Mouse (Mus musculus): ENCODE results near the gene Pip5k1b. TPM values are rescaled to one million over a fixed set of nuclear protein-coding genes. Genes with fewer than 3 reads are reported as not detected.

Pip5k1b gene
- polyA plus RNA-seq, 1 experiment: 36.3 TPM

- TF ChIP-seq POLR2A (IDR thresholded peaks at IDR 0.05; ENCODE audit: borderline replicate concordance, insufficient read depth, low read length) (no peak), CTCF (IDR thresholded peaks at IDR 0.05; ENCODE audit: borderline replicate concordance, insufficient read depth, low read depth, low read length) (no peak)
- Histone ChIP-seq H3K4me3 (replicated peaks; ENCODE audit: insufficient read depth, low read depth, low read length) (no peak overlapping the region), H3K4me1 (ENCODE audit: control insufficient read depth, insufficient read depth, low read length) (no peaks in the 10 kb centered on the region), H3K27ac (ENCODE audit: insufficient read depth, low read length) (no peak overlapping the region), H3K27me3 (ENCODE audit: control insufficient read depth, insufficient read depth, low read length) (no peaks in the 10 kb centered on the region)
- DNase-seq: no peak
- 82% methylated on average over 2 of the region's 2 CpGs for WGBS
These were observed 224.4 kb downstream of the Pip5k1b start for GRCm38 (mm10) chr19:24331274-24331673.

DNA sequence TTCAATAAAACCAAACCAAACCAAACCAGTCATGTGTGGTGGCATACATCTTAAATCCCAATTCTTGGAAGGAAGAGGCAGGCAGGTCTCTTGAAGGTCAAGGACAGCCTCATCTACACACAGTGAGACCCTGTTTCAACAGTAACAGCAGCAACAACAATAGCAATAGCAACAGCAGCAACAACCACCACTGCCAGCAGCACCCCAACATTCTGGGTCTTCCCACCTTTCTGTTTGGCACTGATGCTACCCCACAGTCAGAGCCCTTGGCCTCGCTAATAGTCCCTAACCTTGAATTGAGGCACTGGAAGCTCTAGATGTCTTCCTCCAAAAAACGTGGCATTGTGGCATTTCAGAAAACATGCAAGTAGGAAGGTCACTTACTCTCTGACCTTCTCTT, 225.3 kb downstream of the Pip5k1b start:
- WGBS: 75% methylated on average over 2 of the region's 2 CpGs
- Histone ChIP-seq H3K27ac (ENCODE audit: insufficient read depth, low read length) (no peak overlapping the region), H3K27me3 (ENCODE audit: control insufficient read depth, insufficient read depth, low read length) (no peaks in the 10 kb centered on the region), H3K4me1 (ENCODE audit: control insufficient read depth, insufficient read depth, low read length) (no peaks in the 10 kb centered on the region), H3K4me3 (replicated peaks; ENCODE audit: insufficient read depth, low read depth, low read length) (no peak overlapping the region)
- no peak for TF ChIP-seq CTCF (IDR thresholded peaks at IDR 0.05; ENCODE audit: borderline replicate concordance, insufficient read depth, low read depth, low read length)
- TF ChIP-seq POLR2A (IDR thresholded peaks at IDR 0.05; ENCODE audit: borderline replicate concordance, insufficient read depth, low read length): no peak
- no peak for DNase-seq

DNA sequence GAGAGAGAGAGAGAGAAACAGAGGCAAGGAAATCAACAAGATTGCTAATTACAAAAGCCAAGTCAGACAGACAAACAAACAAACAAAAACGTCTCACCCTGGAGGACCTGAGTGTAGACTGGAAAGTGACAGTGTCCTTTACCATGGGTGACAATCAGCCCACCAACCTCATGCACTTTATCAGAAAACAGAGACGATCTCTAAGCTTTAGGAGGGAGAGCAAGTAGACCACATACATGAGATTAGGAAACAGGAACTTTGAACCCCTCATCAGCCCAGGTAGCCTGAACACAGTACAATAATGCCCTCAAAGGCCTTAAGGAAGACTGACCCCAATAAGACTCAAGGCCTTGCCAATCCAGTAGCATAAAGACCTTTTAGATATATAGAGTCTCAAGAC, 227.8 kb downstream of the Pip5k1b start:
- TF ChIP-seq POLR2A (IDR thresholded peaks at IDR 0.05; ENCODE audit: borderline replicate concordance, insufficient read depth, low read length) (no peak), CTCF (IDR thresholded peaks at IDR 0.05; ENCODE audit: borderline replicate concordance, insufficient read depth, low read depth, low read length) (no peak)
- H3K27me3 ChIP-seq (ENCODE audit: control insufficient read depth, insufficient read depth, low read length): no peaks in the 10 kb centered on the region
- DNase-seq: no peak
- H3K4me1 ChIP-seq (ENCODE audit: control insufficient read depth, insufficient read depth, low read length): no peaks in the 10 kb centered on the region
- H3K27ac ChIP-seq (ENCODE audit: insufficient read depth, low read length): no peak overlapping the region
- 80% methylated on average over 2 of the region's 2 CpGs for whole genome bisulfite sequencing
- H3K4me3 ChIP-seq (replicated peaks; ENCODE audit: insufficient read depth, low read depth, low read length): no peak overlapping the region

- TF ChIP-seq POLR2A (IDR thresholded peaks at IDR 0.05; ENCODE audit: borderline replicate concordance, insufficient read depth, low read length) (no peak), CTCF (IDR thresholded peaks at IDR 0.05; ENCODE audit: borderline replicate concordance, insufficient read depth, low read depth, low read length) (no peak)
- no peak for DNase-seq
- WGBS: 82% methylated on average over 1 of the region's 1 CpGs
- H3K4me1 ChIP-seq (ENCODE audit: control insufficient read depth, insufficient read depth, low read length): no peaks in the 10 kb centered on the region; the same call in 1 of the 2 replicates
- H3K27me3 ChIP-seq (ENCODE audit: control insufficient read depth, insufficient read depth, low read length): no peaks in the 10 kb centered on the region
- no peak overlapping the region for H3K4me3 ChIP-seq (replicated peaks; ENCODE audit: insufficient read depth, low read depth, low read length)
- H3K27ac ChIP-seq (ENCODE audit: insufficient read depth, low read length): no peak overlapping the region
These were observed 228.7 kb downstream of the Pip5k1b start for GRCm38 (mm10) chr19:24326969-24327368.

DNA sequence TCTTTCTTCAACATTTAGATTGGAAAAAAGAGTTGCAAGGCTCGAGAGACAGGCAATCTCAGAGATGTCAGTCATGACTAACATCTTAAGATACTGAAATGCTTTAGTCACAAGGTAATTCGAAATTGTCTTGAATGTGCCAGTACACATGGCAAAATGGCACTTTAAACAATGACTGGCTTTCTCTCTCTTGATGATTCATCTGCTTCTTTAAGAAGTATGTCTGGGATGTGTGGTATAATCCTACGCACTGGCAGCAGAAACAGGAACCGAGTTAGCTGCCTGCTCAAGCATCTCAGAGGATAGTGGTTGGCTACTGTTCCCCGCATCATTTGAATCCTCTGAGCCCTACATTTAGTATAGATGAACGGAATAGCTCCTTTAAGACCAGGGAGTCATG, 230.0 kb downstream of the Pip5k1b start:
- no peak overlapping the region for H3K4me3 ChIP-seq (replicated peaks; ENCODE audit: insufficient read depth, low read depth, low read length)
- DNase-seq: no peak
- no peaks in the 10 kb centered on the region; the same call in 1 of the 2 replicates for H3K4me1 ChIP-seq (ENCODE audit: control insufficient read depth, insufficient read depth, low read length)
- H3K27ac ChIP-seq (ENCODE audit: insufficient read depth, low read length): no peak overlapping the region
- H3K27me3 ChIP-seq (ENCODE audit: control insufficient read depth, insufficient read depth, low read length): no peaks in the 10 kb centered on the region
- WGBS: 81% methylated on average over 6 of the region's 6 CpGs
- no peak for TF ChIP-seq CTCF (IDR thresholded peaks at IDR 0.05; ENCODE audit: borderline replicate concordance, insufficient read depth, low read depth, low read length)
- TF ChIP-seq POLR2A (IDR thresholded peaks at IDR 0.05; ENCODE audit: borderline replicate concordance, insufficient read depth, low read length): no peak

DNA sequence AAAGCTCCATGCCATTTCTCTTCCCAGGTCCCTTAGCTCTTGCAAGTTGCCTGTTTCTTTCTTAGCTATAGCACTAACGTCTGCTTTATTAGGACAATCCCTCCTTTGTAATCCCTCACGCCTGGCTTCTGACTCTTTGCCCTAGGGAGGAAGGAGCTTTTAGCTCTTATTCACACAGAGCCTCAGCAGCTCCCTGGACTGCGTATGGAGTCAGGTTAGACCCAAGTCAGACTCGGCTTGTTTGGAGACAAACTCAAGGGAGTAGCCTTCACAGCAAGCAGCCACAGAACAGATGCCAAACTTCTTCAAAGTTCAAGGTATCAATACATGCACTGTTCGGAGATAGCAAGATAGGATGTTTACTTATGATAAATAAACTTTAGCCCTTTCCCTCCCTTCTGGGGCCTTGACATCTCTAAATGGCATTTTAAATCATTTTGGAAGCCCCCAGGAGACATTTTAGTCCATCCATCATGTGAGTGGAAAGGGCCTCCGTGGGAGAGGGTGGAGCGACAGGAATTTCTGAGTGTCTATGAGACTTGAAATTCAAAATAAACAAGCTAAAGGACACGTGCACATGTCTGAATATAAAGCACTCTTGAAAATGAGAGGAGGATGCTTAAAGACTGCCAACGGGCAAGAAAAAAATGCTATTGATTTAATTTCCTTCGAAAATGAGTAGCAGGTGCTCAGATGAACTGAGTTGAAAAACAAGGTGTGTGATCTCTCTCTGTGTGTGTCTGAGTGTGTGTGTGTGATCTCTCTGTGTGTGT, 231.6 kb downstream of the Pip5k1b start:
- 59% methylated on average over 10 of the region's 10 CpGs for WGBS
- DNase-seq: no peak
- no peak overlapping the region for H3K27ac ChIP-seq (ENCODE audit: insufficient read depth, low read length)
- TF ChIP-seq POLR2A (IDR thresholded peaks at IDR 0.05; ENCODE audit: borderline replicate concordance, insufficient read depth, low read length) (no peak), CTCF (IDR thresholded peaks at IDR 0.05; ENCODE audit: borderline replicate concordance, insufficient read depth, low read depth, low read length) (no peak)
- H3K4me3 ChIP-seq (replicated peaks; ENCODE audit: insufficient read depth, low read depth, low read length): no peak overlapping the region
- no peaks in the 10 kb centered on the region; the same call in 1 of the 2 replicates for H3K4me1 ChIP-seq (ENCODE audit: control insufficient read depth, insufficient read depth, low read length)
- no peaks in the 10 kb centered on the region for H3K27me3 ChIP-seq (ENCODE audit: control insufficient read depth, insufficient read depth, low read length)

- TF ChIP-seq CTCF (IDR thresholded peaks at IDR 0.05; ENCODE audit: borderline replicate concordance, insufficient read depth, low read depth, low read length): no peak
- no peak for TF ChIP-seq POLR2A (IDR thresholded peaks at IDR 0.05; ENCODE audit: borderline replicate concordance, insufficient read depth, low read length)
- no peak for DNase-seq
- H3K4me1 ChIP-seq (ENCODE audit: control insufficient read depth, insufficient read depth, low read length): peaks cover 5% of the 10 kb centered on the region
- no peak overlapping the region for H3K27ac ChIP-seq (ENCODE audit: insufficient read depth, low read length)
- H3K4me3 ChIP-seq (replicated peaks; ENCODE audit: insufficient read depth, low read depth, low read length): no peak overlapping the region
- no peaks in the 10 kb centered on the region for H3K27me3 ChIP-seq (ENCODE audit: control insufficient read depth, insufficient read depth, low read length)
- 79% methylated on average over 8 of the region's 8 CpGs for WGBS
These were observed 233.8 kb downstream of the Pip5k1b start for GRCm38 (mm10) chr19:24321900-24322311.

GRCm38 (mm10) chr19:24321211-24321899, 234.3 kb downstream of the Pip5k1b start:
- Histone ChIP-seq H3K27ac (ENCODE audit: insufficient read depth, low read length) (no peak overlapping the region), H3K4me3 (replicated peaks; ENCODE audit: insufficient read depth, low read depth, low read length) (no peak overlapping the region), H3K27me3 (ENCODE audit: control insufficient read depth, insufficient read depth, low read length) (no peaks in the 10 kb centered on the region), H3K4me1 (ENCODE audit: control insufficient read depth, insufficient read depth, low read length) (peaks cover 6% of the 10 kb centered on the region)
- no peak for DNase-seq
- WGBS: 89% methylated on average over 6 of the region's 6 CpGs
- TF ChIP-seq CTCF (IDR thresholded peaks at IDR 0.05; ENCODE audit: borderline replicate concordance, insufficient read depth, low read depth, low read length) (no peak), POLR2A (IDR thresholded peaks at IDR 0.05; ENCODE audit: borderline replicate concordance, insufficient read depth, low read length) (no peak)

All from cerebellum, adult 2 months (tissue).